Mouse (Mus musculus) heart, postnatal 0 days (tissue): Measurements from ENCODE around the gene Hist1h4m.

Experiments used
- CTCF ChIP-seq: IDR thresholded peaks from 2 replicates; pipeline ENCODE4 v1.5.1; 2016; ENCODE audit warnings: antibody characterized with exemption, control low read depth, low read depth
- EP300 ChIP-seq: IDR thresholded peaks from 2 replicates; pipeline ENCODE4 v1.6.1; 2016; ENCODE audit warnings: antibody characterized with exemption, low read depth

- TF ChIP-seq EP300 (no peak), CTCF (no peak)
Observed at GRCm38 (mm10) chr13:21781021-21781555, 30.5 kb upstream of the Hist1h4m start.
